12 mouse cellular contexts compared by ENCODE assay signal in the genomic region with DNA sequence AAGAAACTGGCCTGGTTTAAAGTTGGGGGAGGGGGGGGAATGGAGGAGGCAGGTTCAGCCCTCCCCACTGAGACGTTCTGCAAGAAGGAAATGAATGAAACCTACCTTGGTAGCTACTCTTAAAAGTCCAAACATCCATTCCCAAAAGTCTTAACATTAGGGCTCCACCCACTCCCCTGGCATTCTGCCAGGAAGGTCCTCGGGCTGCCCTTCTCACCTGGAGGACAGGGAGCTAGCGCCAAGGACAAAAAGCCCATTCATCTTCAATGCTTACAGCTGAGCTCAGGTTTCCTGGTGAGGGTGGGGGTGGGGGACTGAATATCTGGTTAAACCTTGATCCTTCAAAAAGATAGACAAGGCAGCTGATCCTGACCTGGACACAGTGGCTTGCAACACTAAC. TPM values are rescaled to one million over a fixed set of nuclear protein-coding genes. Genes with fewer than 3 reads are reported as not detected.
DNase-seq lines count a peak whose midpoint lies in the region; ATAC-seq lines count a peak whose summit lies in the region.
"Had no signal": no experiment of that assay in that cellular context is flagged by ENCODE, and none has a peak within 500 bp of the region (broad histone marks: within the 10 kb centered on the region; RNA-seq: fewer than 3 reads in every experiment).

No protein-coding gene starts in this region.

- peak overlapping the region; percentile 72; the same call in 1 of the 2 replicates for H3K27ac ChIP-seq in heart, embryonic 10.5 days
- H3K27ac ChIP-seq in lung, embryonic 16.5 days (ENCODE audit: low read length): peak overlapping the region; percentile 68
- H3K27ac ChIP-seq: liver, embryonic 13.5 days had no signal

- H3K9me3 ChIP-seq in heart, embryonic 10.5 days: no peaks in the 10 kb centered on the region
- no peaks in the 10 kb centered on the region for H3K9me3 ChIP-seq in lung, embryonic 16.5 days (ENCODE audit: control insufficient read depth, low read length)
- H3K9me3 ChIP-seq: liver, embryonic 13.5 days had no signal

- H3K4me1 ChIP-seq in heart, embryonic 10.5 days: peaks cover 75% of the 10 kb centered on the region
- H3K4me1 ChIP-seq in lung, embryonic 16.5 days (replicated peaks; ENCODE audit: control insufficient read depth, insufficient read depth, low read length): peaks cover 56% of the 10 kb centered on the region

- H3K4me2 ChIP-seq in lung, embryonic 16.5 days (ENCODE audit: low read depth, low read length): no peak overlapping the region
- H3K4me2 ChIP-seq: liver, embryonic 13.5 days had no signal

- 63% methylated on average over 3 of the region's 3 CpGs for WGBS in heart, embryonic 10.5 days
- WGBS in lung, embryonic 16.5 days: 20% methylated on average over 3 of the region's 3 CpGs

- no peak overlapping the region for H3K4me3 ChIP-seq in heart, embryonic 10.5 days
- no peak overlapping the region for H3K4me3 ChIP-seq in lung, embryonic 16.5 days (ENCODE audit: low read length)
- H3K4me3 ChIP-seq: erythroblast, embryonic 14.5 days; liver, embryonic 13.5 days had no signal

- ATAC-seq in lung, embryonic 16.5 days (ENCODE audit: low read depth): peak; percentile 37

- H3K36me3 ChIP-seq in heart, embryonic 10.5 days: peaks cover 12% of the 10 kb centered on the region
- no peaks in the 10 kb centered on the region for H3K36me3 ChIP-seq in lung, embryonic 16.5 days (ENCODE audit: control insufficient read depth, insufficient read depth, low read length)

- H3K9ac ChIP-seq in lung, embryonic 16.5 days (ENCODE audit: low read length): no peak overlapping the region
- H3K9ac ChIP-seq: liver, embryonic 13.5 days had no signal

- DNase-seq in heart, embryonic 10.5 days (ENCODE audit: low spot score): no peak
- no peak for DNase-seq in heart, adult 18-20 months
- DNase-seq in R1 (ENCODE audit: low read depth, low spot score): peak; percentile 52
- peak; percentile 92 for DNase-seq in kidney, adult 9 months
- DNase-seq in left cerebral cortex, adult 11 months (ENCODE audit: low spot score): no peak
- DNase-seq in c-Kit-positive CD71-positive TER-119-positive erythroid progenitor cells, embryonic 14.5 days (ENCODE audit: low spot score): no peak
- no peak for DNase-seq in adipocyte (ENCODE audit: low spot score)
- DNase-seq: heart, postnatal 4 days; liver, embryonic 13.5 days; spleen, adult 18-20 months had no signal

- no peaks in the 10 kb centered on the region for H3K27me3 ChIP-seq in heart, embryonic 10.5 days (ENCODE audit: insufficient read depth, poor library complexity, severe bottlenecking)
- H3K27me3 ChIP-seq in lung, embryonic 16.5 days (ENCODE audit: control insufficient read depth, insufficient read depth, low read depth, low read length): no peaks in the 10 kb centered on the region
- H3K27me3 ChIP-seq: liver, embryonic 13.5 days had no signal

RNA-seq across cellular contexts. Expression of gene Actn4, which starts 32.8 kb away (rescaled TPM):
- polyA plus RNA-seq in heart, embryonic 10.5 days (2016; fragmentation: Nextera tagmentation; extraction: Ambion mirVana): 319 and 371 TPM in 2 replicates
- 10 to 100 TPM; 64.7 to 66.4 TPM for total RNA-seq in heart, adult 18-20 months (2021)
- polyA plus RNA-seq in lung, embryonic 16.5 days (2015; fragmentation: Nextera tagmentation; extraction: Ambion mirVana): 313 and 319 TPM in 2 replicates

RNA-seq across cellular contexts. Expression of gene Capn12, which starts 48.2 kb away (rescaled TPM):
- polyA plus RNA-seq in heart, embryonic 10.5 days (2016; fragmentation: Nextera tagmentation; extraction: Ambion mirVana): 0.20 and 0.34 TPM in 2 replicates
- under 1 TPM; 0.31 to 0.35 TPM for total RNA-seq in heart, adult 18-20 months (2021)
- 0.43 and 0.49 TPM in 2 replicates for polyA plus RNA-seq in lung, embryonic 16.5 days (2015; fragmentation: Nextera tagmentation; extraction: Ambion mirVana)
- polyA plus RNA-seq: erythroblast, embryonic 14.5 days had no signal

RNA-seq across cellular contexts. Expression of gene Eif3k, which starts 52.3 kb away (rescaled TPM):
- 289 and 329 TPM in 2 replicates for polyA plus RNA-seq in heart, embryonic 10.5 days (2016; fragmentation: Nextera tagmentation; extraction: Ambion mirVana)
- 100 to 1,000 TPM; 166 to 176 TPM for total RNA-seq in heart, adult 18-20 months (2021)
- polyA plus RNA-seq in lung, embryonic 16.5 days (2015; fragmentation: Nextera tagmentation; extraction: Ambion mirVana): 366 and 367 TPM in 2 replicates

RNA-seq across cellular contexts. Expression of gene Map4k1, which starts 52.5 kb away (rescaled TPM):
- 9.9 and 14.3 TPM in 2 replicates for polyA plus RNA-seq in heart, embryonic 10.5 days (2016; fragmentation: Nextera tagmentation; extraction: Ambion mirVana)
- 1 to 10 TPM in 1 of 2 experiments, under 1 TPM in 1; 0.45 to 4.2 TPM for total RNA-seq in heart, adult 18-20 months (2021)
- 8.9 and 10.7 TPM in 2 replicates for polyA plus RNA-seq in lung, embryonic 16.5 days (2015; fragmentation: Nextera tagmentation; extraction: Ambion mirVana)

Comparison
In these comparisons a context has a peak if more than half of its experiments do, and no peak if none do; other contexts are left out.
1. DNase-seq: peak in R1 (single experiment) and kidney, adult 9 months (single experiment); none in heart, embryonic 10.5 days (single experiment), heart, adult 18-20 months (0 of 2), left cerebral cortex, adult 11 months (single experiment), c-Kit-positive CD71-positive TER-119-positive erythroid progenitor cells, embryonic 14.5 days (single experiment) and adipocyte (single experiment).